Mouse (Mus musculus) cerebellum, adult 9-10 months (tissue): ENCODE results near the gene R3hdm2.

Source experiments
- DNase-seq: peaks from one replicate; pipeline ENCODE4 v3.0.0; 2022

Gene R3hdm2

DNA sequence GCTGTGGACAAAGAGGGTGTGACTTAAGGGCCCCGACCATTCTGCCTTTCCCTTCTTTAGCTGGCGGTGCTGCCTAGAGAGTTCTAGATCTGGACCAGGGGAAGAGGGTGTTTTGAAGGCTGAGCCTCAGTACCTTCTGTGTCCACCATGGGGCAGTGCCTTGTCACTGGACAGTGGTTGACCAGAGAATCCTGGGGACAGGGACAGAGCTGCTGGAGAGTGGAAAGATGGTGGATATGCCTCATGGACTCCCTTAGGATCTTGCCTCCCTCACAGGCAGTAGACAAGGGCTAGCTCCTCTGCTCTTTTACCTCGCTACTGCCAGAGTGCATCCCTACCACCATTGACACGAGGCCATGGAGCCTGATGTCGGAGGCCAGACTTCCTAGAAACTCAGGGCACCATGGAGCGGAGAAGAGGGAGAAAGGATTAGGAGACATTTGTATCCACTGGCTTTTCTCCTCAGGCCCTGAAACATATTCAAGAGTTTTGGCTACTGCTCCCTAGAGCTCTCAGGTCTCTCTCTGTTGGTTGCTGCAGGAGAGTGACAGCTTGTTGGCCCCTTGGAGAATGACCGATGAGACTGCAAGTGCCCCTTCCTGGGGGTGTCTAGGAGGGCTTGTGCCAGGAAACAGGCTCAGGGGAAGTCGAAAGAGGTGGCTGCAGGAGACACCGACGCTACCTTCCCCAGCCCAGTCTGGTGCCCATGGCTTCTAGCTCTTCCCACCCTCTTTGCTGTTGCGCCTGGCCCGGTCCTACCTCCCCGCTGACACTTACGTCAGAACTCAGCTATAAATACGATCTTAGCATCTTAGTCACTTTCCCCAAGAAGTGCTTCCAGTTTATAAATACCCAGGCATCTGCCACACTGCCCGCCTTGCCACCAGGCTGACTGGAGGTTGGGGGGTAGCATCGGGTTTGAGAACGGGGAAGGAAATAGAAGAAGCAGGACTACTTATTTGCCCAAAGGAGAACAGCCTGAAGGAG lies 25.9 kb upstream of the R3hdm2 start, which contains the start of gene Inhbe:
TSS of gene Inhbe (minus strand) at position 503 of the 987 bp plus-strand sequence.
- peak; percentile 75 for DNase-seq

DNA sequence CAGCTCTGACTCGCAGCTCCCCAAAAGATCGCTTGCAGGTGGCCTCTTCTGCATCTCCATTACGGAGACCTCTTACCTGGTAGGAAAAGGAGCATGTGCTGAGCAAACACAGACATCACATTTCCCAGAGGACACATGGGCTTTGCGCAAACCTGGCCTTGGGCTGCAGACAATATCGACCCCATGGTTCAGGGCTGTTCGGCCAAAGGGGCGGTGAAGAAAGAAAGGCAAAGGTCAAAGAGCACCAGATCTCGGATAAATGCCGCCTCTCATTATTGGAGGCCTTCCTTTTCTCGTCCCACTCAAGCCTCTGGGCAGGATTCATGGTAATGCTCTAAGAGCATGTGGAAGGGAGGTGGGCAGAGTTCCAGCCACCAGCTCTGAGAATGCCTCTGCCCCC lies 24.8 kb upstream of the R3hdm2 start:
- DNase-seq = no peak

DNA sequence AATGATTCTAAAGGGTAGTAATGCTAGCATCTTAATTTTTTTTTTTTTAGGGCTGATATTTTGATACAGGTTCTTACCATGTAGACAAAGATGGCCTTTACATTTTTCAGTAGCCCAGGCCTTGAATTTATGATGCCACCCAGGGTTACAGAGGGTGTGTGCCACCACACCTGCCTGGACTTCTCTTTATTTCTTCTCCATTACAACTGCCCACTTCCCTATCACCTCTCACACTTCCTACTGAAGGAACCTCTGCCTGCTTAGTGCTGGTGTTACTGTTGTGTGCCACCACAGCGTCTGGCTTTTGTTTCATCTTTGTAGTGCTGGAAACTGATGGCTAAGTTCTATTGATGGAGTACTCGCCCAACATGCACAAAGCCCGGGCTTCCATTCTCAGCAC lies 19.4 kb upstream of the R3hdm2 start:
- no peak for DNase-seq

DNA sequence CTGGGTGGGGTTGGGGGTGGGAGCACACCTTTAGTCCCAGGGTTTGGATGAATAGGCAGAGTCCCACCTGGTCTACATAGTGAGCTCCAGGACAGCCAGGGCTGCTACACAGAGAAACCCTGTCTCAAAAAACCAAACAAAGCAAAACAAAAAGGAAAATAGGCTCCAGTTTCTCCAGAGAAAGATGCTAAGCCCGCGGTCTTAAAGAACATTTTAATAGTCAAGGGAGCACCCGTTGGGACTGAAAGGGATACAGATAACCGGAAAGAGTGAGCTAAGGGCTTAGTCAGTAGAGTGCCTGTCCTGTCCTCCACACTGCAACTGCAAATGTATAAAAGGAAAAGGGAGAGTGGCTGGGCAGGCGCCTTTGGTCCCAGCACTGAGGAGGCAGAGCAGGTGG lies 13.0 kb upstream of the R3hdm2 start:
- no peak for DNase-seq

DNA sequence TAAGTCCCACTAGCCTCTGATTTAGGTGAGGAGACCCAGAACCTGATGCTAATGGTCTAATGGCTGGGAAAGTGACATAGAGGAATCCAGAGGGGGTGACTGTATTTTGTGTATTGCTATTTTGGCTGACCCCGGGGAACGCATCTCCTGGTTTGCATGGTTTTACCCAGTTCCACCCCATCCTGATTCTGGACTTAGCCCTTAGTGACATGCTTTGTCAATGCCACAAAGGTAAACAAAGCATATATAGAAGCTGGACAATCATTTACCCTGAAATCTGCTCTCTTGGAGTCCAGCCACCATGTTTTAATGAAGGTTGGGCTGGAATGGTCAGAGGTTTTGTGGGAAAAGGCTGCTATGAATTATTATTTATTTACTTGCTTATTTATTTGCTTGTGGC lies 11.9 kb upstream of the R3hdm2 start:
- DNase-seq = no peak

DNA sequence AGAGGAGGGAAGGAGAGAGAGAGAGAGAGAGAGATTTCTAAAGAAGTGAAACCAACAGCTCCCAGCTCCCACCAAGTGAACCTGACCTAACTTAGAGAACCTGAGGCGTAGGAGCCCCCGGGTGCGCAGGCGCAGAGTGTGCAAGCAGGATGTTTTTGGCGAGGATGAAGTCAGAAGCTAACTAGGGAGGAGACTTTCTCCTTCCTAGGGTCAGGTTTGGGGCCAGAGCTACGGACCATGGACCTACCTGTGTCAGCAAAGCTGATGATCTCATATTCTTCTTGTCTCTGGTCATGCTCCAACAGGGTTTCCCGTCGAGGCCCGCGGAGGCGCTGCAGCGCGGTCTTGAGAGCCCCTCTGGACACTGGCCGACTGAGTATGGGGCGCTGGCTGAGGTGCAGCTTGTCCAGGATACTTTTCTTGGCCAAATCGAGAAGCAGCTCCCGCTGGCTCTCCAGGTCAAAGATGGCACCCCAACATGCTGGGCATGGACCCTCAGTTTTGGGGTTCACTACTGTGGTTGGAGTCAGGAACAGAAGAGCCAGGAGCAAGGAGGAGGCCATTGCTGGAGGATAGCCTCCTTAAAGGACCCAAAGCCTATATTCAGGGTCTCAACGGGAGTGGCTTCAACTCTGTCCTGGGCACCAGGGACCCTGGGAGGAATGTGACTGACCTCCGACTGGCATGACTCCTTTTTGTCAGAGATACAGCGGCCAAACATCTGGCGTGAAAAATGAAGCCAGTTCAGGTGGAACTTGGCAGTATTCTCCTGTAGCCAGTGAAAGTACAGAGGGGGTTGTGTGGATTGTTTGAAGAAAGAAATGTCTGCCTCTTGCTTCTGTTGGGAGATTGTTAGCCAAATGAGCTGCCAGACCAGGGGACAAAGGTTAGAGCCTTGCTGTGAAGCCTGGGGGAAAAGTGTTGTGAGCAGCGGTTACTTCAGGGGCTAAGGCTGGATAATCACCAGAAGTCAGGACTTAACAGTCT lies 10.0 kb upstream of the R3hdm2 start, which contains the start of gene Inhbc:
TSS of gene Inhbc (minus strand) at position 598 of the 987 bp plus-strand sequence.
- no peak for DNase-seq

DNA sequence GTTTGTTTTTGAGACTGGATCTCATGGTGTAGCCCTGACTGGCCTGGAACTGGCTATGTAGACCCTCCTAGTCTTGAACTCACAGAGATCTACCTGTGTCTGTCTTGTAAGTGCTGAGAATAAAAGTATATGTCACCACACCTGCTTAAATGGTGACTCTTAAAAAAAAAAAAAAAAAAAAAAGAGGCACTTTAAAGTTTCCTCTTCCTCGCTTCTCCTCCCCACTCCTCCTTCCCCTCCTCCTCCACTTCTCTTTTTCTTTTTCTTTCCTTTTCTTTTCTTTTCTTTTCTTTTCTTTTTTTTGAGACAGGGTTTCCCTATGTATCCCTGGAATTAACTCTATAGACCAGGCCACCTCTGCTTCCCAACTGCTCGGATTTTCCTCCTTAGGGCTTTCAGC lies 9.1 kb upstream of the R3hdm2 start:
- no peak for DNase-seq

DNA sequence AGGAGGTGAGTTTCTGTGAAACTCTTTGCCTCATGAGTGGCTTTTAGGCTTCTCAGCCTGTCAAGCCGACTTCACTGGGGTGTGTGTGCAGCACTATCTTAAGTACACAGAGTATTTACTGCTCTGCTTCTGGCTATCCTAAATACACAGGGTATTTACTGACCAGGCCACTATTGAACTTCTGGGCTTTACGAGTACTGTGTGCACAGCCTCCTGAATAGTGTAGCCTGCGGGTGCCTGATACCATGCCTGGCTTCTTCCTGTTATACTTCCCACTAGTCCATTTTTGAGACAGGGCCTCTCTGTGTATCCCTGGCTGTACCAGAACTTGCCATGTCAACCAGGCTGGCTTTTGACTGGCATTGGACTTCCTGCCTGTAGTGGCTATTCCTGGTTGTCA lies 2.4 kb upstream of the R3hdm2 start:
- DNase-seq = no peak

DNA sequence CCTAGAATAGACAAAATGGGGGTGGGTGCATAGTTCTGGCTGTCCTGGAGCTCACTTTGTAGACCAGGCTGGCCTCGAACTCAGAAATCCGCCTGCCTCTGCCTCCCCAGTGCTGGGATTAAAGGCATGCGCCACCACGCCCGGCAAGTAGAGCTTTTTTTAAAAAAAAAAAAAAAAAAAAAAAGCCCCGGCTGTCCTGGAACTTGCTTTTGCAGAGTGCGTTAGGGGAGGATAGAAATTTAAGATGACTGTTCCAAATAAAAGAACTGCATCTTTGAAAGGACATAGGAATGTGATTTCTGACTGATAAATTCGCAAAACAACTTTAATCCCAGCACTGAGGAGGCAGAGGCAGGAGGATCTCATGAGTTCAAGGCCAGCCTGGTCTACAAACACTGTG lies 473 bp upstream of the R3hdm2 start:
- no peak for DNase-seq

DNA sequence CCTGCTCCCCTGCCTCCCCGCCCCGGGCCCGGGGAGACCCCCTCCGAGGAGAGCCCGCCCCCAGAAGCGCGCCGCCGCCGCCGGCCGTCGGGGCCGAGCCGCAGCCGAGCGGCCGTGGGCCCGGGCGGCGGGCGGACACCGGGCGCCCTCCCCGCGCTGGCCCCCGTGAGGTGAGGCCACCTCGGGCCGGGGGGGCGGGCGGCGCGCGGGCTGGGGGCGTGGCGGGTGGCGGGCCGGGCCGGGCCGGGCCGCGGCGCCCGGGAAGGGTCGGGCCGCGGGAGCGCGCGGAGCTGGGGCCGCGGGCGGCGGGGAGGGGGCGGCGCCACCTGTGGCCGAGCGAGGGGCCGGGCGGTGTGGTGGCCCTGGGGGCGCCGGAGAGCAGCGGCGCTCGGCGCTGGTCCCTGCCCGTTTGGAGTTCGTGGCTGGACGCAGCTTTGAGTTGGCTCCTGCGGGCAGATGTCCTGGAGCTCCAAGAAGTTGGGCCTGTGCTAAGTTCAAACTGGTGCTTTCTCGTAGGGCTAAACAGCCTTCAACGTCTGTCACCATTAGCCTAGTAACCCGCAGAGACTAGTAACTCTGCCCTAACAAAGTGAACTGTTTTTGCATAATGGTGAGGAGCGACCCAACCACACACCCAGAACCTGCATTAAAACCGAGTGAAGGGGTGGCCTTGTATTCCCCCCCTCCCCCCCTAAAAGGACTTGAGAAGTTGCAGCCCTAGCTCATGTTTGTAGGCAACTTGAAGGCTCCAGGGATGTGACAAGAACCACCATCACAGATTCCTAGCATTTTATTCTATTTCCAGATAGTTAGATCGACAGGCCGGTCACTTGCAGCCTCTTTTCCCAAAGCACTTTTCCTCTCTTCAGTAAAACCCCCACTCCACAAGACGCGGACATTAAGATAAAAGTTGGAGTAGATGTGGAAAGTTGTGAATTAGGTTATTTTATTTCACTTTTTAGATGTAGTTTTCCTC lies 928 bp downstream of the R3hdm2 start:
- peak; percentile 51 for DNase-seq

DNA sequence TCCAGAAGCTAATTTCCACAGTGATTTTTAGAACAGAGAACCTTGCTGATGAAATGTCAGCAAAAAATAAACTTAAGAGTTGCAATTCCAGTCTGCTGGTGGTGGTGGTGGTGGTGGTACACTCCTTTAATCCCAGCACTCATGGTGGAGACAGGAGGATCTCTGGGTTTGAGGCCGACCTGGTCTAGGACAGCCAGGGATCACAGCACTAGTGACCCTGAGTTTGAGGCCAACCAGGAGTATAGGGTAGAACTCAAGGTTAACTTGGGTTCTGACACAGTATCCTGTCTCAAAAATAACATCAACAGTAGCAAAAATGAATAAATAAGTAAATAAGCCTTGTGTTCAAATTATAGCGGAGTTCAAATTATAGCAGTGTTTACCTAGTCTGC lies 1.6 kb downstream of the R3hdm2 start:
- no peak for DNase-seq

DNA sequence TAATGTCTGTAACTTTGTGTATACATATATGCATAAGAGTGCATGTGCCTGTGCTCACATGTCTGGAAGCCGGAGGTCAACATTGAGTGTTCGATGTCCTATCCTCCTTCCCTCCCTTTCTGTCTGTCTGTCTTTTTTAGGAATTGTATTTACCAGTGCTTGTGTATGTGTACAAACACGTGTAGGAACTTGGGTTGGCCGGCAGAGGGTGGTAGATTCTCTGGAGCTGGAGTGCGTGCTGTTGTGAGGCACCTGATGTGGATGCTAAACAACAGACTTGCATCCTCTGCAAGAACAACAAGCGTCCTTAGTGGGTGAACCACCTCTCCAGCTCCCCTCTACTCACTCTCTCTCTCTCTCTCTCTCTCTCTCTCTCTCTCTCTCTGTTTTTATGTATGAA lies 11.6 kb downstream of the R3hdm2 start:
- DNase-seq = no peak

DNA sequence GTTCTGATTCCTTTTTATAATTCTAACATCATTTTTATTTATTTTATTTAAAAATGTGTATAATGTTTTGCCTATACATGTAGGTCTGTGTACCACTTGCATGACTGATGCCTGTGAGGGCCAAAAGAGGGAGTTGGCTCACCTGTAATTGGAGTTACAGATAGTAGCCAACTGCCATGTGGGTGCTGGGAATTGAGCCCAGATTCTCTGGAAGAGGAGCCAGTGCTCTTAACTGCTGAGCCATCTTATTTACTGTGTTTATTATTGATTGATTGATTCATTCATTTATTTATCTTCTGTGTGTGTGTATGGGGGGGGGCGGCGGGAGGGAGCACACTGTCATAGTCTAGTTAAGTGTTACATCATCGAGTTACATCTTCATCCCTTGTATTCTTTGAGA lies 24.6 kb downstream of the R3hdm2 start:
- no peak for DNase-seq

DNA sequence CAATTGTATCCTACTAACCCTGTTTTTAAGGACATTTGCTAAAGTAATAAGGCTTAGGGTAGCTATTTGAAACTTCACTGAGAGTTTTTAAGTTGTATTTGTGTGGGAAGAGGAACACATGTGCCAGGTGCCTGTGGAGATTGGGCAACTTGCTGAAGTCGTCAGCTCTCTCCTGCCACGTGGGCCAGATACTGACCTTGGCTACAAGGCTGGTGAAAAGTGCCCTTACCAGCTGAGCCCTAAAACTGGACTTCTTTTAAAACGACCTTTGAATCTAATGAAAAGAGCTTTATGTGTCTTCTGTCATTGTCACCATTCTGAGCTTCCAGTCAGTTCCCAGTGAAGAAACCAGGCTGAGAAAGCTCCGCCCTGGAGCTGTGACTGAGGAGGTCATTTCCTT lies 27.3 kb downstream of the R3hdm2 start:
- no peak for DNase-seq

DNA sequence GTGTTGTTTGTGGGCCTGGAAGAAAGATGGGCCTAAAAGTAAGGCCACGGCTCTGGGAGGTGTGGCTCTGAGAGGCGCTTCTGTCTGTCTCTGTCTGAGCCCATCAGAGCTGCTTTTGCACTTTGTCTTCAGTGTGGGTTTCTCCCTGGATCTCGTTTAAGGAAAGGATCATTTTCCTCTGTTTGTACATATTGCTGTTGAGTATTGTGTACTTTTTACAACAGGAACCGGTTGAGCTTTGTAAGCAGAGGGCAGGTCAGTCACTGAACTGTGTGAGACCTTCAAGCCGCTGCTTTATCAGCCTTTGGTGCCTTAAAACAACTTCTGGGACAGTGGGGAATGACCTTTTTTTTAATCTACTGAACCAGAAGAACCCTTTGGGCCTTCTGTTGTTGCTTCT lies 32.0 kb downstream of the R3hdm2 start:
- no peak for DNase-seq

DNA sequence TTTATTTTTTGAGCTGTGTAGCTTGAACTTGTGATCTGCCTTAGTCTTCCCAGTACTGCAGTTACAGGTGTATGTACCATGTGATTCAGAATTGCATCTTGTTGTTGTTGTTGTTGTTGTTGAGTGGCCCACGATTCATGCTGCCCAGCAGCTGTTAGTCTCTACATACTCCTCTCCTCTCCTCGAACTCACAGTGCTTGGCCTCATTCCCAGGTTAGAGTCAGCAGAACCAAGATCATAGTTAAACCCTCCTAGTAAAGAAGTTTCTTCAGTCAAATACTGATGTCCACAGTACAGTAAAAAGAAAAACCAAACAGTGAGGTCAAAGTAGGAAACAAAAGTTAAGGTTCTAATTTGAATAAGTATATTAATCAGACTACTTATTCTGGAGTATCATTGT lies 32.6 kb downstream of the R3hdm2 start:
- DNase-seq = no peak

DNA sequence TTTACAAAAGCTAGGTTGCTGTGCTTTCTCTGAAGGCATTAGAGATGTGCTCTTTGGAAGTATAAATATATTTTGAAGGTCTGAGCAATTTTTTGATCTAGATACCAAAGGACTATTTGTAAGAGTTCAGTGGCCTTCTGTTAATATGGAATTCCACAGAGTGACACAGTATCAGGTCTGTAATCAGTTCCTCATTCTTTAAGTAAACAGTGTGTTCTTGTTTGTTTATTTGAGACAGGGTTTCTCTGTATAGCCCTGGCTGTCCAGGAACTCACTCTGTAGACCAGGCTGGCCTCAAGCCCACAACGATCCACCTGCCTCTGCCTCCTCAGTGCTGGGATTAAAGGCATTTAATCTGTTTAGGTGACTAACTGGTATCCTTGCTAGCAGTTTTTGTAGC lies 33.5 kb downstream of the R3hdm2 start:
- no peak for DNase-seq

DNA sequence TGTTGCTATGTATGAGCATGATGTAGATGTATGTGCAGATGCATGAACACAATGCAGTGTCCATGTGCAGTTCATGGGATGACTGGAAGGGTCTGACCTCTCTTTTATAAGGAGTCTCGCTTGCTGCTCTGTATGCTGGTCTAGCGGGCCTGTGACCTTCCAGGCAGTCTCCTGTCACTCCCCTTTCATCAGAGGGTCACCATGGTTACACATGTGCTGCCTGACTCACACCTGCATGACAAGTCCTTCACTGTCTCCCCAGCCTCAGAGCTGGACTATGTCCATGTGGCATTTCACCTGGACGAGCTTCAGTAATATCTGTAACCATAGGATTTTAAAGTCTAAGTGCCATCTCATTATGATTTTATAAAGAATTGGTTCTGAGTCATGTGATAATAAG lies 34.0 kb downstream of the R3hdm2 start:
- DNase-seq = no peak

DNA sequence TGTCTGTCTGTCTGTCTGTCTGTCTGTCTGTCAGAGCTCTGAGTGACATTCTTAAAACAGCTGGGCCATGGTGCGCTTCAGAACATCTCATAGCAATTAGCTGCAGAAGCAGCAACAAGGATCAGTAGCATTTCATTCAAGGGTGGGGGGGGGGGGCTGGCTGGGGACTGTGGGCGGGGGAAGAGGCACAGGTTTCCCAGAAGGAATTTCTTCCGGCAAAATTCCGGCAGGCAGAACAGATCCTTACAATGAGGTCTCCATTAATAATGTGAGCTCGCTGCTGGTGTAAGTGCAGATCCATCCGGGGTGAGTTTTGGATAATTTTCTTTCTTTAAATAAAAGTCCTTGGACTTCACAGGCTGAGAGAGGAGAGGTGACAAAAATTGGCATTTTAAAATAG lies 40.0 kb downstream of the R3hdm2 start:
- no peak for DNase-seq

DNA sequence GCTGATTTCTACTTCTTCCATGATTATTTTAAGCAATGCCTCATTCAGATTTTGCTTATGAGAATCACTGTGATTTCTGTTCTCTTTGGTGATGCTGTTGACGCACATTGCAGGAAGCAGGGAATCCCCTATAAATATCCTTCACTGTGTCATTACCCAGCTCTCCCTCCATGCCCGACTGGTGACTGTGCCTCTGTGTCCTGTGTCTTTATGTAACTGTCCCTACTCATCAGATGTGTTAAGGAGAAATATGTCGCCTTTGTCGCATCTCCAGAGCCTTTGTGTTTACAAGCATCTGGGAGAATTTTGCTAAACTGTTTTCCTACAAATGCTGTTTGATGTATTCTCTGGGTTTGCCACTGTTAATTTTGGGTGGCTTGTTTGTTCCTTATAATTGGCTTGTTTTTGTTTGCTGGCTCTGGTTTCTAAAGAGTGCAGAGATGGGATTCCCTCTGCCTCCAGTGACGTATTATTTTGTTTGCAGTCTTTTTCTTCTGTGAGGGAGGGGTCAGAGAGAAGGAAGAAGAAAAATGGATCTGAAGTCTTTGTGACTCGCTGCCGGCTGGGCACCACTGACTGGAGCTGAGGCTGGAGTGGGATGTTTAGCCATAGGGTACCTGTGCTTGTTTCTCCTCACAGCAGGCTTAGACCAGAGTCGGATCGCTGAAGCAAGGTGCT lies 40.7 kb downstream of the R3hdm2 start:
- DNase-seq = peak; percentile 73

DNA sequence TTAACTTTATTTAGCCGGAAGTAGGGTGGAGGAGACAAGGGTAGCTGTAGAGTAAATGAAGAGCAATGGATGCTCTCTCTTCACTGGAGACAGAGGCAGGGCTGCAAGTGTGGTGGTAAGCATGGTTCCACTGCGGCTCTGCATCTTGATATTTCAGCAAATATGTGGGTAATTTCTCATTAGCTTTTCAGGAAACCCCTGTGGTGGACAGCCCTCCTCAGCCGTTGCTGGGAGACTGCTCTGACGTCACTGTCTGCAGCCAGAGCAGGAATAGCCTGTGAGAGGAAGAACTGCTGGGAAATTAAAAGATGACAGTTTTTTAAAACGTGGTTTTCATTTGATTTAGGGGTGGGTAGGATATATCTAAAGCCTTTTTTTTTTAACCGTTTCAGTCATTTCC lies 41.9 kb downstream of the R3hdm2 start:
- DNase-seq = peak; percentile 72

DNA sequence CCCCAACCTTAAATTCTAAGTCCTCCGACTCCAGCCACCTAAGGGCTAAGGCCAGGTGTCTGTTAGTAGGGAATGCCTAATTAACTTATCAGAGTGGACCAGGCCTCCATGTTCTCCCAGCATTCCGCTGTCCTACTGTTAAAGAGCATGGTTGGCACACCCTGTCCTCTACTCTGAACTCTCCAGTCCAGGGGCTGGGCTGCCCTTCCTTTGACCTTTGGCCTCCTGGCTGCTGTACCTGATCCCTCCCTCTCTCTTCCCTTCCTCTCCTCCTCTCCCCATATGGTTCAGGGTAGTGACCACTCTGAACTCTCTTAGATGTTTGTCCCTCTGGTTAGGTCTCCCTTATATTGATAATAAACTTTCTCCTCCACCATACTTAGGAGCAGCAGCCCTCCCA lies 45.7 kb downstream of the R3hdm2 start:
- DNase-seq = no peak
